Mouse (Mus musculus) limb, embryonic 14.5 days (tissue): ENCODE results near the gene Ppif. TPM values are rescaled to one million over a fixed set of nuclear protein-coding genes. Genes with fewer than 3 reads are reported as not detected.
A peak's percentile ranks its signal among the peaks of the same experiment; 100 is the strongest.

Experiments used
- ATAC-seq: fragments of 200-750 bp; cut with Nextera tagmentation; 2 replicates; pipeline ENCODE4 v1.8.0; 2017; ENCODE audit warnings: low read depth, moderate number of reproducible peaks, moderate TSS enrichment; ENCODE audit not compliant: low FRiP score
- DNase-seq: peaks from one replicate; pipeline ENCODE4 v3.0.0-alpha.2; 2015; ENCODE audit warnings: low spot score
- H3K27ac ChIP-seq: fragments of 300-500 bp; sonication (generic); replicated peaks from 2 replicates; pipeline ENCODE4 v1.5.1; 2014; ENCODE audit warnings: low read depth, mild to moderate bottlenecking, low read length, moderate library complexity, mixed read lengths
- H3K27me3 ChIP-seq: fragments of 300-500 bp; sonication (generic); 2 replicates; pipeline ENCODE4 v1.6.1; 2014; ENCODE audit warnings: low read length, mixed read lengths; ENCODE audit not compliant: control insufficient read depth, insufficient read depth
- H3K36me3 ChIP-seq: fragments of 300-500 bp; sonication (generic); 2 replicates; pipeline ENCODE4 v1.6.1; 2014; ENCODE audit warnings: mild to moderate bottlenecking, low read length, moderate library complexity, mixed read lengths; ENCODE audit not compliant: control insufficient read depth, insufficient read depth
- H3K4me1 ChIP-seq: fragments of 300-500 bp; sonication (generic); 2 replicates; pipeline ENCODE4 v1.6.1; 2014; ENCODE audit warnings: antibody characterized with exemption, low read length, mixed read lengths; ENCODE audit not compliant: control insufficient read depth, insufficient read depth
- H3K4me2 ChIP-seq: fragments of 300-500 bp; sonication (generic); replicated peaks from 2 replicates; pipeline ENCODE4 v1.6.1; 2014; ENCODE audit warnings: low read depth, mild to moderate bottlenecking, low read length, moderate library complexity; ENCODE audit not compliant: severe bottlenecking
- H3K4me3 ChIP-seq: fragments of 300-500 bp; sonication (generic); replicated peaks from 2 replicates; pipeline ENCODE4 v1.5.1; 2014; ENCODE audit warnings: low read length
- H3K9ac ChIP-seq: fragments of 300-500 bp; sonication (generic); 2 replicates; pipeline ENCODE4 v1.6.1; 2014; ENCODE audit warnings: mild to moderate bottlenecking, low read depth, low read length, moderate library complexity; ENCODE audit not compliant: severe bottlenecking
- H3K9me3 ChIP-seq: fragments of 300-500 bp; sonication (generic); 2 replicates; pipeline ENCODE4 v1.6.1; 2016; ENCODE audit warnings: low read length; ENCODE audit not compliant: control insufficient read depth
- POLR2A ChIP-seq: fragments of 200-500 bp; IDR thresholded peaks from 2 replicates; pipeline ENCODE4 v1.8.0; 2012; ENCODE audit warnings: inconsistent platforms, mild to moderate bottlenecking, moderate library complexity, borderline replicate concordance; ENCODE audit not compliant: insufficient read depth, insufficient read length; ENCODE audit errors: extremely low read depth
- WGBS: fragments of 180-500 bp; shearing (Covaris S2); extraction: QIAGEN DNeasy Blood & Tissue Kit; methylation state at CpG from one replicate; pipeline ENCODE4 v1.1.7; 2014; 5-methylcytosine and 5-hydroxymethylcytosine counted together
- polyA plus RNA-seq, 2 experiments: library from polyadenylated mRNA; depleted of rRNA in 1 of 2; stranded (reverse) in 1 of 2; unstranded in 1 of 2; fragments of >200 nt; fragmentation: Nextera tagmentation in 1 of 2; extraction: Ambion mirVana in 1 of 2; gene quantifications; 2 replicates each; pipeline versions ENCODE4 v1.2.1 to v1.2.3; 2012 to 2014

Gene Ppif
- polyA plus RNA-seq, 2 experiments = 28.9 to 67.1 TPM

GRCm38 (mm10) chr14:25738591-25739001 lies 44.6 kb downstream of the Ppif start:
- Histone ChIP-seq H3K27ac (peak overlapping the region; percentile 72), H3K4me1 (peaks cover 67% of the 10 kb centered on the region), H3K4me2 (peak overlapping the region; percentile 20; the same call in 1 of the 2 replicates), H3K36me3 (peaks cover 29% of the 10 kb centered on the region), H3K4me3 (no peak overlapping the region), H3K27me3 (no peaks in the 10 kb centered on the region), H3K9ac (no peak overlapping the region), H3K9me3 (no peaks in the 10 kb centered on the region)
- no peak for TF ChIP-seq POLR2A
- DNase-seq (peak; percentile 90), ATAC-seq (peak; percentile 77)
- 28% methylated on average over 14 of the region's 14 CpGs for WGBS

DNA sequence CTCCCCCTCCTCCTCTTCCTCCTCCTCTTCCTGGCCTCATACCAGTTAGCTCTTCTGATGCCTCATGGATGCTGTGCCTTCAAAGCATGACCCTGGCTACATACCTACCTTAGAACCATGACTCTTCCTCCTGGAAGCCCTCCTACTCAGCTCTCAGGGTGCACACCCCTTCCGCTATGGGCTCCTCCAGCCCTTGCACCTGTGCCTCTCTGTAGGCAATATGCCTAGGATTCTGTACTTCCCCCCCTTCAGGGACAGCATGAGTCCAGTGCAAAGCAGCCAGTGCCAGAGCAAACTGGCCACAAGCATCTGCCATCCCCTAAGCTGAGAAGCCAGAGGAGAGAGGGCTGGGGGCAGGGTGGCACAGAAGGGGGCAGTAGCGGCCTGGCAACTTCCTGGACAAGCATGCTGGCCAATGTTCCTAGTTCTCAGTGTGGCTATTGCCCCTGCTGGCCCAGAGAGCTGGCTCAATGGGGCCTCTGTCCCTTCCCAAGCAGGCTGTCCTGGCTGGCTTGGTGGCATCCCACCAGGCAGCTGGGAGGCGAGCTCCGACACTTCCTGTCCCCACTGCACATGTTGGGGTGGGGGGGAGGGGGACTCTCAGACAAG lies 46.1 kb downstream of the Ppif start:
- DNase-seq (no peak), ATAC-seq (no peak)
- Histone ChIP-seq H3K4me3 (no peak overlapping the region), H3K27me3 (no peaks in the 10 kb centered on the region), H3K27ac (no peak overlapping the region), H3K4me2 (no peak overlapping the region), H3K36me3 (peaks cover 32% of the 10 kb centered on the region), H3K9me3 (no peaks in the 10 kb centered on the region), H3K4me1 (peaks cover 57% of the 10 kb centered on the region), H3K9ac (no peak overlapping the region; the same call in 1 of the 2 replicates)
- no peak for TF ChIP-seq POLR2A
- 73% methylated on average over 2 of the region's 4 CpGs for WGBS

DNA sequence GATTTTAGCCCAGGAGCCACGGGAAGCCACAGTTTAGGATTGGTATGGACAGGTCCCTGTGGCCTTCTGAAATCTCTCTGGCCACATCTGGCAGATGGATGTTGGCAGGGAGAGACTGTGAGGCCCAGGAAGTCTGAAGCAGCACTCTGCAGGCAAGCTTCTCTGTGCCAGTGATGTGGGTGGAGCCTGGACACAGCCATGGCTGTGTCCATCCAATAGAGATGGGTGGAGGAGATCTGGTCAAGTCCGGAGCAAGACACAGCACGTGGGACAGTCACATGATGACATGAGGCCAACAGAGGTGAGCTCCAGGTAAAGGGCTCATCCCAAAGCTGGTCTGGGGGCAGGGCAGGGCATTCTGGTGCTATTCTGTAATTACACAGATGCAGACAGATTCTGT lies 47.3 kb downstream of the Ppif start:
- Histone ChIP-seq H3K9ac (no peak overlapping the region), H3K27ac (no peak overlapping the region), H3K4me2 (no peak overlapping the region), H3K4me1 (peaks cover 45% of the 10 kb centered on the region), H3K36me3 (peaks cover 35% of the 10 kb centered on the region), H3K9me3 (no peaks in the 10 kb centered on the region), H3K27me3 (no peaks in the 10 kb centered on the region), H3K4me3 (no peak overlapping the region)
- DNase-seq = no peak
- WGBS = 70% methylated on average over 3 of the region's 3 CpGs
- ATAC-seq = no peak
- no peak for TF ChIP-seq POLR2A

GRCm38 (mm10) chr14:25741840-25742367 lies 48.0 kb downstream of the Ppif start:
- Histone ChIP-seq H3K27me3 (no peaks in the 10 kb centered on the region), H3K4me3 (no peak overlapping the region), H3K27ac (no peak overlapping the region), H3K4me1 (peaks cover 38% of the 10 kb centered on the region), H3K4me2 (no peak overlapping the region), H3K36me3 (peaks cover 37% of the 10 kb centered on the region), H3K9me3 (no peaks in the 10 kb centered on the region), H3K9ac (no peak overlapping the region)
- WGBS = 62% methylated on average over 5 of the region's 5 CpGs
- ATAC-seq = no peak
- no peak for TF ChIP-seq POLR2A
- DNase-seq = no peak

DNA sequence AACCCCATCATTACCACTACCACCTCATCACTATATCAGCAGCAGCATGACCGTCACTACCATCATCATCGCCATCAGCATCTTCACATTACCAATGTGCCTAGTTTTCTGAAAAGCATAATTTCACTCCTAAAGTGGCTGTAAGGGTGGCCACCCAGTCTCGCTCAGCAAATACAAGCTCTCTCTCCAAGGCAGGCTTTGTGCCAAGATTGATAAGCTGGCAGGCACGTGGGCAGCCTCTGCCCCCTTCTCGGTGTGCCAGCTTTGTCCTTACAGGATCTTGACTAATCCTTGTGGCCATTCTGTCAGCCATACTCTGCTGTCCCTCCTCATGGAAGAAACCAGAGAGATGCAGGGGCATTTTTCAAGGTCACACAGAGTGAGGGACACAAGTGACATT lies 49.0 kb downstream of the Ppif start:
- no peaks in the 10 kb centered on the region for H3K27me3 ChIP-seq
- no peaks in the 10 kb centered on the region for H3K9me3 ChIP-seq
- no peak overlapping the region for H3K4me2 ChIP-seq
- 91% methylated on average over 5 of the region's 5 CpGs for WGBS
- H3K4me1 ChIP-seq = peaks cover 32% of the 10 kb centered on the region
- no peak overlapping the region for H3K9ac ChIP-seq
- no peak for TF ChIP-seq POLR2A
- DNase-seq (no peak), ATAC-seq (no peak)
- H3K36me3 ChIP-seq = peaks cover 31% of the 10 kb centered on the region
- no peak overlapping the region for H3K4me3 ChIP-seq
- no peak overlapping the region for H3K27ac ChIP-seq
